Mouse (Mus musculus) embryonic stem cell, embryonic (primary cell): ENCODE data around the gene Lmbr1l.

Source experiments
- CTCF ChIA-PET, 4 experiments: fragments of 300-600 bp in 2 of 4; fragments of 350-600 bp in 2 of 4; sonication (Branson Sonifier 250); formaldehyde crosslinking; loops; one replicate each; lab custom pipeline; 2022; ENCODE audit warnings: inconsistent platforms in 2 of 4; lab: Charles Lee
- POLR2A ChIA-PET, 4 experiments: fragments of 300-600 bp in 2 of 4; fragments of 350-600 bp in 2 of 4; sonication (Branson Sonifier 250); formaldehyde crosslinking; loops; one replicate each; lab custom pipeline; 2022; ENCODE audit warnings: antibody characterized with exemption in 4 of 4, inconsistent platforms in 1 of 4; lab: Charles Lee

The Lmbr1l gene

DNA sequence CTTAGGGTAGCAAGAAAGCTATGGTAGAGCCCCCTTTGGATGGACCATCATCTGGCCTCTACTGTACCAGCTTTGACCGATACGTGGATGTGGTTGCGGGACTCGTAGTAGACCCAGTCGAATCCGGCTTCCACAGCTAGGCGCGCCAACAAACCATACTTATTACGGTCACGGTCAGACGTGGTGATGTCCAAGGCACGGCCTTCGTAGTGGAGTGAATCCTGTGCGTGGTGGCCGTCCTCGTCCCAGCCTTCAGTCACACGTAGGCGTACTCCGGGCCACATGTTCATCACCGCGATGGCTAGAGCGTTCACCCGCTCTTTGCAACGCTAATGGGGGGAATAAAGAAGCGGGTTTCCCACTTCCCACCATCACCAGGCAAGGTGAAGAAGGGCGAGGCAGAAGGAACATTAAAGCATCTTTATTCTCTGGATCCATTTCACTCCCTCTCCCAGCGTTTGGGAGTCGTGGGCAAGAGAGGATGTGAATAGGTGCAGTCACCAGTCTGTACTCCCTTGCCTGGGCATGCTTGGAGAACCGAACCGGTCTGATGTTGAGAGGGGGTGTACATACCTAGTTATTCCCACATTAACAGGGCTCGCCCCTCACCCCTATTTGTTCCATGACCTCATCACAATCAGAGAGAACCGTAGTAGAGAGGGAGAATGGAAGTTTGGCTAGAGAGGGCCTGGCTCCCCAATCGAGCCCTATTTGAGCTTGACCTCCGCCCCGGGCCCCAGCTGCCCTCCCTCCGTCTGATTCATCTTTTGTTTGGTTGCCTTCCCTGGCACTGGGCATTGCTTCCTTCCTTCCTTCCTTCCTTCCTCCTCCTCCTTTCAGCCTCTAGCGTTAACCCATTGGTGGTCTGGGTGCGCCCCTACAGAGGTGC is 23.0 kb downstream of the Lmbr1l start:
- ChIA-PET POLR2A (interaction anchor here in 3 of 4 experiments (0.5 to 3.2 kb wide), 33 partner anchors 9 to 151 kb away, joined by 3 to 14 read pairs (median 4); partner anchors contain the start of genes Lmbr1l (in 2 of the 3), Tuba1b (in 2 of the 3) and Tuba1c (in 2 of the 3)), CTCF (interaction anchor here in 2 of 4 experiments (0.8 to 1.5 kb wide), 7 partner anchors 10 to 378 kb away, joined by 3 to 6 read pairs (median 3); no protein-coding TSS in a partner anchor)

DNA sequence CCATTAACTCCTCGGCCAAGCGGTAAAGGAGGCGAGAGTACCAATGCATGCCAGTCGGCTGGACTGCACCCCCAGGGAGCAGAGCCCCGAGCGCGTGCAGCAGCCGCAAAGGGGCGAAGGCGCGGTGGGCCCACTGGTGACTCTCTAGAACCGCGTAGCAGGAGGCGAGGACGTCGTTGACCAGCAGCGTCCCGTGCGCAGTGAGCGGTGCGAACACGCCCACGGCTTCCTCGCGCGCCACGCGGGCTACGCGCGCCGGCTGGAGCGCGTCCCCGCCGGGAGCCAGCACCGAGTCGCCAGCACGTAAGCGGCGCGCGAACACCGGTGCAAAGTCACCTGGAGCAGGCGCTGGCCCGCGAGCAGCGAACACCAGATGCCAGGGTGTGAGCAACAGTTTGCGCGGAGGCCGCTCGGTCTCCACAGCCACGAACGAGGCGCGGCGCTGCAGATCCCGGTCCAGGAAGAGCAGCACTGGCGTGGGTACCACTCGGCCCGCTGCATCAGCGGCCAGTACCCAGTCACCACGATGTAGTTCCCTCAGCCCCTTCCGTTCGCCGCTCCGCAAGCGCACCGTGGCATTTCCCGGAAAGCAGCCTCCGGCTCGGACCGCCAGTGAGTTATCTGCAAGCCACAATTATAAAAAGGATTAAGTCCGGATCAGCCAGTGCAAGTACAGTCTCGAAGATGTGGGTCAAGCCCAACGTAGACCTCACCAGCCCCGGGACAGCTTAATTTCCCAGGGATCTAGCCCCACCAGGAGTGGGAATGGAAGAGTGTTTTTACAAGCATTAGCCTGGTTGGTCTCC is 23.9 kb downstream of the Lmbr1l start, which contains the start of gene Rhebl1:
Gene Rhebl1 (minus strand): TSS at position 601 of the 806 bp plus-strand sequence.
- POLR2A ChIA-PET = interaction anchor here in 3 of 4 experiments (0.6 to 4.5 kb wide), 18 partner anchors 8 to 136 kb away, joined by 3 to 64 read pairs (median 4); partner anchors contain the start of genes Tuba1b (in 2 of the 3) and Tuba1c (in 2 of the 3)
- CTCF ChIA-PET = interaction anchor here in 2 of 4 experiments (0.6 to 1.3 kb wide), 3 partner anchors 10 to 133 kb away, joined by 3 to 4 read pairs (median 4); no protein-coding TSS in a partner anchor

DNA sequence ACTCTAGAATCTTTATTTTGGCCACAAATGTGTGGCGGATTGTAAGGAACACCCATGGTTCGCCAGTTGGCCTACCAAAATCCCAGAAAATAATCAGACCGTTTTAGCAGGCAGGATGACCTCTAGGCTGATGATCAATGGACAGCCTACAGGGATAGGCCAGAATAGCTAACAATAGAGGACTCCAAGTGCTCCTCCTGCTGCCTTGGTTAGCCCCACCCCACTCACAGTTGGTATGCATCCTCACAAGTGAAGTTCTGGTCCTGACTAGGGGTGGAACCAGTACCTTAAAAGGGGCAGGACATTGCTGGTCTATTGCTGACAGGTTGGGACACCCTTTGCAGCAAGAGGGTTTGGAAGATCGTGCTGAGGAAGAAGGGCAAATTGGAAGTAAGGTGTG is 25.0 kb downstream of the Lmbr1l start:
- ChIA-PET CTCF (interaction anchor here in 2 of 4 experiments (0.6 to 3.3 kb wide), 11 partner anchors 8 to 165 kb away, joined by 3 to 34 read pairs (median 4); partner anchors contain the start of gene Fkbp11 (in 1 of the 2)), POLR2A (interaction anchor here in 2 of 4 experiments (0.6 to 5.0 kb wide), 21 partner anchors 9 to 137 kb away, joined by 3 to 64 read pairs (median 10); partner anchors contain the start of genes Tuba1b (in 2 of the 2), Gm49450 (in 1 of the 2), Prkag1 (in 1 of the 2) and Tuba1a (in 1 of the 2))

DNA sequence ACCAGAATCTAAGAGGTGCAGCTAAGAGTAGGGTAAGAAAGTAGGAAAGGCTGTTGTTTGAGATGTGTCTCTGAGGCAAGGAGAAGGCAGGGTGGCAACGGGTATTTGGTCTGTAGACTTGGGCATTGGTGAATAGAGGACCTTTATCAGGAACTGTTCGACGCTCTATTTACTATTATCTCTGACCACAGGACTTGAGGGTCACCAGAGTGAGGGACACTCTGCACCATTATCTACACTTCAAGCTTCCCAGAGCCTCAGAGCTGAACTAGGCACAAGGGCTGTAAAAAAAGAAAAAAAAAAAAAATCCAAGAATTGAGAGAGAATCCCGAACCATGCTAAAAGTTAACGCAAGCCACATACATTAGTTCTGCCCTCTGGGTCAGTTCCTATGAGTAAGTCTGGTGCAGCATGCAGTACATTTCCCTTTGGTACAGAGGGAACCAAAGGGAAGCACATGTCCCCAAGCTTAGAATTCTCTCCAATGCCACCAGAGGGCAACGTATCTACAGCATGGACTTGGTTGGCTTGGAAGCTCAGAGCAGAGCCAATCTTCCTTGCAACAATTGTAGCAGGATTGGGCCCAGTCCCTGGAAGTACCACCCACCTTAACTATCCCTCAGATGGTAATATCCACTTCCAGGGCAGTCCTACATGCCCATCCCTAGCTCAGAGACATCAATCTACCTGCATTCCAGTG is 26.0 kb downstream of the Lmbr1l start:
- CTCF ChIA-PET = interaction anchor here (0.6 to 3.3 kb wide), 56 partner anchors 8 to 260 kb away, joined by 3 to 34 read pairs (median 4); partner anchors contain the start of genes Dnajc22 (in 1 of the 4), Fkbp11 (in 1 of the 4) and Tuba1c (in 1 of the 4)
- POLR2A ChIA-PET = interaction anchor here (0.5 to 5.0 kb wide), 68 partner anchors 8 to 747 kb away, joined by 3 to 64 read pairs (median 4); partner anchors contain the start of genes Tuba1b (in 3 of the 4), Tuba1c (in 3 of the 4), Gm49450 (in 2 of the 4) and Tuba1a (in 2 of the 4)

DNA sequence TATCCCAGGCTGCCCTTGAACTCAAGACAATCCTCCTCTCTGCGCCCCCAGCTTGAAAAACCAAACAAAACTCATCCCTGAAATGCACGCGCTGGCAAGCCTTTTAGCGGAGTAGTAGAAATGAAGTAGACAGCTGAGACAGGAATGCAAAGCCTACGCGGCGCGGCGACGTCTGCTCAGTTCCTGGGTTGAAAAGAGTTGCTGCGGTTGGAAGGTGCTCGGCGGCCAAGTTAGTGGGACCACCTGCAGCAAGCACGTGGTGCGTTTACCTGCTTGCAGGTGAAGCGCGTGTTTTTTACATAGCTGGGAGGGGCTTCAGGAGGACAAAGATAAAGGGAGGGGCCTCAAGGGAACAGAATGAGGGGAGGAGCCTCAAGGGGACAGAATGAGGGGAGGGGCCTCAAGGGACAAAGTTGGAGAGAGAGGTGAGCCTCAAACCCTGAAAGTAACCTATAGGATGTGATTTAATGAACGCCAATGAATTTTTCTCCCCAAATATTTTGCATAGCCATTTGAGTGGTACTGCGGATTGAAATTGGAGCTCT is 26.8 kb downstream of the Lmbr1l start:
- ChIA-PET CTCF (interaction anchor here (0.7 to 3.3 kb wide), 36 partner anchors 10 to 260 kb away, joined by 3 to 34 read pairs (median 4); partner anchors contain the start of genes Dnajc22 (in 1 of the 4), Prkag1 (in 1 of the 4) and Tuba1c (in 1 of the 4)), POLR2A (interaction anchor here (0.5 to 5.0 kb wide), 59 partner anchors 9 to 323 kb away, joined by 3 to 64 read pairs (median 5); partner anchors contain the start of genes Tuba1b (in 3 of the 4), Tuba1c (in 3 of the 4), Gm49450 (in 2 of the 4) and Tuba1a (in 2 of the 4))

DNA sequence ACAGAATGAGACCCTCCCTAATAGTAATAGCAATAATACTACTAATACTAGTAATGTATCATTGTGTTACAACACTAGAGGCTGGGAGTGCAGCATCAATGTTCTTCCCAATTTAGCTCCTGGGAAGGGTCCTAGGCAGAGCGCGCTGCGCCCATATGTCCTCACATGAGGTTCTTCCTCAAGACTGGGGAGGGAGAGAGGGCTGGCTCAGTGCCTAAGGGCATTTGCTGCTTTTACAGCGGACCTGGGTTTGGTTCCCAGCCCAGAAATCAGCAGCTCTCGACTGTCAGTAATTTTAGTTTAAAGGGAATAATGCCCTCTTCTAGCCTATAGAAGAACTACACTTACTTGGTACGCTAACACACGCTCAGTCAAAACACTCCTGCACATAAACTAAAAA is 30.5 kb downstream of the Lmbr1l start:
- POLR2A ChIA-PET = interaction anchor here in 1 of 4 experiments (1.4 kb wide), 1 partner anchor 125 kb away, joined by 3 read pairs; no protein-coding TSS in a partner anchor
- CTCF ChIA-PET = interaction anchor here in 2 of 4 experiments (0.6 to 1.5 kb wide), 3 partner anchors 17 to 179 kb away, joined by 3 to 7 read pairs (median 4); partner anchors contain the start of genes Ccdc65 (in 1 of the 2) and Tuba1c (in 1 of the 2)

DNA sequence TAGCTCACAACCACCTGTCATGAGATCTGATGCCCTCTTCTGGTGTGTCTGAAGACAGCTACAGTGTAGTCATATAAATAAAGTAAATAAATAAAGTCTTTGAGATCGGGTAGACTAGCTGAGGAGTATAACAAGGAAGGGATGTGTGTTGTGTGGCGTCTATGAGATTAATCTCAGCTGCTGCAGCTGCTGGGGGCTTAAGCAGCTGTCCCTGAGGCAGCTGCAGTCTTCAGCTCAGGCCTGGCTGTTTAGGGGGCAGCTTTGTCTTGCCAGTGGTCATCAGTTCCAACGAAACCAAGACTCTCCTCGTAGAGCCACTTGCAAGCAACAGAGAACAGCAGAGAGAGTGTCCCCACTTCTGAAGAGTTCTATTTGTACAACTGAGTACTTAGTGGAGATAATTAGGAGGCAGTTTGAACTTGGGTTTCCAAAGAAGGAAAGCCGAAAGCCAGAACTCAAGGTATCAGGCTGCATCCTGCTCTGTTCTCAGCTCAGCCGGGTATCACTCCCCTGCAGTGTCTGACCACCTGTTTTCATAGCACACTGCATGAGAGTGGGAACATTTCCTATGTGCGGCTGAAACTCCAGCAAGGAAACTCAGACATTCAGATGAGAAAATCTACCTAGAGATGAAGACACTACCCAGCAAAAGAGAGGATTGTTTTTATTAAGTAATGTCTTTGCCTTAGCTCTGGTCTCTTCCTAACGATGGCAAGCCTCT is 31.2 kb downstream of the Lmbr1l start:
- POLR2A ChIA-PET = interaction anchor here in 2 of 4 experiments (0.5 to 1.8 kb wide), 6 partner anchors 13 to 319 kb away, joined by 3 to 8 read pairs (median 3); no protein-coding TSS in a partner anchor
- CTCF ChIA-PET = interaction anchor here in 3 of 4 experiments (0.6 to 1.5 kb wide), 5 partner anchors 17 to 179 kb away, joined by 3 to 7 read pairs (median 4); partner anchors contain the start of genes Ccdc65 (in 1 of the 3) and Tuba1c (in 1 of the 3)

DNA sequence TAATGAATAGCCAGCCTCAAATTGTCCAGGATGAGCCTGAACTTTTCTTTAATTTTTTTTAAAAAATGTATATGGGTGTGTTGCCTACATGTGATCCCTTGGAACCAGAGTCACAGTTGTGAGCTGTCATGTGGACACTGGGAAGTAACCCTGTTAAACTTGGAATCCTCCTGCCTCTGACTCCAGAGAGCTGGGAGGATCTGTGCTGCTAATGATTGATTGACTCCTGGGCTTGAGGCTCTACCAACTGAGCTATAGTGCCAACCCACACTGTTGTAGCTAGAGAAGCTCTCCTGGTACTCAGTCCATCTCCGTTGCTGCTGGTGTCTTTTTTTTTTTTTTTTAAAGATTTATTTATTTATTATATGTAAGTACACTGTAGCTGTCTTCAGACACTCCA is 33.9 kb downstream of the Lmbr1l start:
- POLR2A ChIA-PET = interaction anchor here (0.5 to 4.1 kb wide), 7 partner anchors 12 to 209 kb away, joined by 3 to 33 read pairs (median 4); partner anchors contain the start of genes Kmt2d (in 1 of the 4) and Tuba1b (in 1 of the 4)
- CTCF ChIA-PET = interaction anchor here in 3 of 4 experiments (0.6 to 1.4 kb wide), 5 partner anchors 8 to 185 kb away, joined by 3 to 6 read pairs (median 3); partner anchors contain the start of gene Prkag1 (in 1 of the 3)

DNA sequence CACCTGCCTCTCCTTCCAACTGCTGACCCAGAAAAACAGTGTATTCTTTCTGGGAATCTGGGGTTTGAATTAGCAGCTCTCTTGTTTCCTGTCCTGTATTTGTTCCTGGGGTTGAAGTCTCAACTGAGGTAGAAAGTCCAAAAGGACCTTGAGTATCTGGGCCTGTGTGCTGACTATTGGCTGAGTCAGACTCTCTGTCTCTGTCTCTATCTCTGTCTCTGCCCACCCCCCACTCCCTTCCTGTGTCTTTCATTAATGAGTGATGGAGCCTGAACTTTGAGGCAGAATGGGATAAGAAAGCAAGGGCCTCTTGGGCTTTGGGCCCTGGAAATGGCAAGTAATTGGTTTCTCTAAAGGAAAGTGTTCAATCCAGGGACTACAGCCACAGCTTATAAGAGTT is 34.4 kb downstream of the Lmbr1l start:
- POLR2A ChIA-PET = interaction anchor here in 3 of 4 experiments (0.5 to 4.4 kb wide), 7 partner anchors 8 to 122 kb away, joined by 3 to 54 read pairs (median 5); partner anchors contain the start of genes Kmt2d (in 1 of the 3) and Tuba1b (in 1 of the 3)

DNA sequence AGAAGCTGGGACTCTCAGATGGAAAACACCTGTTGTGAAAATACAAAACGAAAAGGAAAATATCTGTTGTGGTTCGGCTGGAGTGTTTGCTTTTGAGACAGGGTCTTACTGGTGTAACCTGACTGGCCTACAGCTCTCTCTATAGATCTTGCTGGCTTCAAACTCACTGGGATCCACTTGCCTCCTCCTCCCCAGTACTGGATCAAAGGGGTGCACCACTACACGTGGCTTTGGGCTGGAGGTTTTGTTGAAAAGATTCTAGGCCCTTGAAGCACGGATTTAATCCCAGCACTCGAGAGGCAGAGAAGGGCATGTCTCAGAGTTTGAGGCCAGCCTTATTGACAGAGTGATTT is 36.4 kb downstream of the Lmbr1l start:
- ChIA-PET CTCF (interaction anchor here (0.5 to 3.0 kb wide), 38 partner anchors 9 to 595 kb away, joined by 3 to 28 read pairs (median 4); partner anchors contain the start of genes Tuba1c (in 2 of the 4), C1ql4 (in 1 of the 4), Dnajc22 (in 1 of the 4) and Gm49450 (in 1 of the 4)), POLR2A (interaction anchor here (0.5 to 5.0 kb wide), 80 partner anchors 9 to 1102 kb away, joined by 3 to 64 read pairs (median 5); partner anchors contain the start of genes Tuba1b (in 3 of the 4), Tuba1c (in 3 of the 4), Dhh (in 2 of the 4) and Dnajc22 (in 2 of the 4))

More for the DNA sequence above, 34.4 kb downstream of the Lmbr1l start:
- CTCF ChIA-PET = interaction anchor here in 3 of 4 experiments (0.6 to 1.4 kb wide), 4 partner anchors 9 to 186 kb away, joined by 3 to 11 read pairs (median 4); no protein-coding TSS in a partner anchor

DNA sequence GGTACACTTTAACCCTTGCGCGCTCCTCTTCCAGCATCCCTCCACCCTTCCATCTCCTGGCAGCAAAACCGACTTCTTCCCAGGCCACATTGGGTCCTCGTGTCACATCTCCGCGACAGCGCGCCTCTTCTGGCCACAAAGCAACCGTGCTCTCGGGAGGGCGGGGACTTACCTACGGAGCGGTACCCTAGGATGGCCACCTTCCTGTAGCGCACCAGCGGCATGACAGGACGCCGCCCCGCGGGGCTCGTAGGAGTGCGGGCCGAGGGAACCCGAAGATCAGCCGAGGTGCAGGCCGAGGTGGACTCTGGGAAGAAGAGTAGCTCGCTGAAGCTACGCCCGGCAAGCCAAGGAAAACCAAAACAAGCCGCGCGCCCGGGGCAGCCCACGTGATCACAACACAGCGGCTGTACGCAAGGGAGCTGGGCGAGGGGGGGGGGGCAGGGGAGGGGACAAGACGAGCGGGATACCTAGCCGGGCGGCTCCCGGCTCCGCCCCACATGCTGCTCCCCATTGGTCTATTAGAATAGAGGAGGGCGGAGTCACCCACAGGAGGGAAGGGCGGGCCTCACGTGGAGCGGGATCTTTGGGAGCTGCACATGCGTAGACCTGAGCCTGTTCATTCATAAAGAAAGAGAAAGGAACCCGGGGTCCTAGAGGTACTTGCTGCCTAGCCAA is 36.9 kb downstream of the Lmbr1l start:
- ChIA-PET POLR2A (interaction anchor here (0.5 to 5.0 kb wide), 83 partner anchors 8 to 1102 kb away, joined by 3 to 64 read pairs (median 5); partner anchors contain the start of genes Tuba1b (in 3 of the 4), Tuba1c (in 3 of the 4), Dhh (in 2 of the 4) and Dnajc22 (in 2 of the 4)), CTCF (interaction anchor here (0.5 to 3.0 kb wide), 41 partner anchors 9 to 596 kb away, joined by 3 to 28 read pairs (median 4); partner anchors contain the start of genes Tuba1c (in 2 of the 4), C1ql4 (in 1 of the 4), Dnajc22 (in 1 of the 4) and Gm49450 (in 1 of the 4))

DNA sequence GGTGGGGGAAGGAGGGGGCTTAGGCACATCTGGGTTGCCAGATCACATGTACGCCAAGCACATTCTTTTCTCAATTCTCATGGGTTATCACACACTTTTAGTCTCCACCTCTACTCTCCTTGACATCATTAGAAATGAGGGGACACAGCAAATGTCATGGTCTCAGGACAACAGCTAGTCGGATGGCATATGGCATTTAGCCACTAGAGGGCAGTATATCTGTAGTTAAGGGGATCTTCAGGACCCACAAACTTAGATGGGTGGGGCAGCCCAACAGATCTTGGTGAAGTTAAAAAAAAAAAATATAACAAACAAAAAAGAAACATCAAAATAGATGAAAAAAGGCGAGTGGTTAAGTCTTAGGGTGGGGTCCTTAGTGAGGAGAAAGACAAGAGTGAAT is 40.7 kb downstream of the Lmbr1l start:
- ChIA-PET CTCF (interaction anchor here (0.5 to 3.9 kb wide), 51 partner anchors 8 to 448 kb away, joined by 3 to 27 read pairs (median 3); partner anchors contain the start of genes Prkag1 (in 2 of the 4), Arf3 (in 1 of the 4) and Tuba1b (in 1 of the 4)), POLR2A (interaction anchor here in 3 of 4 experiments (0.5 to 2.8 kb wide), 16 partner anchors 14 to 153 kb away, joined by 3 to 11 read pairs (median 3); partner anchors contain the start of genes Tuba1c (in 2 of the 3), Prkag1 (in 1 of the 3) and Tuba1b (in 1 of the 3))
